Mouse (Mus musculus): Measurements from ENCODE around the gene Zfpm1. TPM values are rescaled to one million over a fixed set of nuclear protein-coding genes. Genes with fewer than 3 reads are reported as not detected.

The Zfpm1 gene
- polyA plus RNA-seq, 1 experiment: 5.8 TPM

DNA sequence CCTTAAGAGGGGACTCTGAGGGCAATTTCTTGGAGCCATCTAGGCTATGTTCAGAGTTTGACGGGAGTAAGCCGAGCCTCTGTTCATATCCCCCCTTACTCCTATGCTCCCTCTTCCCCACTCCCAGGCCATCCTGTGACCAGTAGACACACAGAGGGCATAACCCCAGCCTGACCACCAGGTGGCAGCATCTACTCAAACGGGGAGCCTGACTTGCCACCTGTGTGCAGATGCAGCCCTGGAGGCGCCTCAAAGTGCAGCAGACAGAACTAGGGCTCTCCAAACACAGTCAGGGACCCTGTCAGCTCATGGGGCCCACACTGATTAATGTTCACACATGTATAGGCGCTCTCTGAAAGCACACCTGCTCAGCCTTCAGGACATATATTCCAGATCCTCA, 8.8 kb upstream of the Zfpm1 start:
- Histone ChIP-seq H3K4me3 (ENCODE audit: insufficient read depth, low read length) (no peak overlapping the region), H3K4me1 (ENCODE audit: control insufficient read depth, insufficient read depth, low read length) (peaks cover 2% of the 10 kb centered on the region; the same call in 1 of the 2 replicates), H3K27ac (ENCODE audit: insufficient read depth, low read depth, low read length) (no peak overlapping the region)
- no peak for TF ChIP-seq POLR2A (IDR thresholded peaks at IDR 0.05; ENCODE audit: borderline replicate concordance, low read depth, low read length)
- peak; percentile 77 for TF ChIP-seq CTCF (IDR thresholded peaks at IDR 0.05; ENCODE audit: low read depth, low read length)

DNA sequence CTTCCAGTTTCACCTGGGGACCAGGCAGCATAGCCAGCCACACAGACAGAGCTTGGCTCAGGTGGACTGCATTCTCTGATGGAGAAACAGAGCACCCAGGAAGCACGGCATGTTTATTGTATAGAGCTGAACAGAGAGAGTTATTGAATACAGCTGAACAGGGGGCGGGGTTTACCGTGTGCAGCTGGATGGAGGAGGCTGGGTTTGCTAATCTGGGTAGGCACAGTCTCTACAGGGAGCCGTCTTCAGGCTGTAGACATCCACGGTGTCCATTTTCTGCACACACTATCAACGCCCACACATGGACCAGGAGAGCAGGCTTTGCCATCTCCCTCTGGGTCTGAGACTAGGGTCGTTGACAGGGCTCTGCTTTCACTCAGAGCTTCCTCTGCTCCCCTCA, 8.1 kb upstream of the Zfpm1 start:
- TF ChIP-seq POLR2A (IDR thresholded peaks at IDR 0.05; ENCODE audit: borderline replicate concordance, low read depth, low read length) (no peak), CTCF (IDR thresholded peaks at IDR 0.05; ENCODE audit: low read depth, low read length) (no peak)
- Histone ChIP-seq H3K27ac (ENCODE audit: insufficient read depth, low read depth, low read length) (no peak overlapping the region), H3K4me1 (ENCODE audit: control insufficient read depth, insufficient read depth, low read length) (peaks cover 2% of the 10 kb centered on the region; the same call in 1 of the 2 replicates), H3K4me3 (ENCODE audit: insufficient read depth, low read length) (no peak overlapping the region)

- TF ChIP-seq POLR2A (IDR thresholded peaks at IDR 0.05; ENCODE audit: borderline replicate concordance, low read depth, low read length) (no peak), CTCF (IDR thresholded peaks at IDR 0.05; ENCODE audit: low read depth, low read length) (no peak)
- H3K4me3 ChIP-seq (ENCODE audit: insufficient read depth, low read length): no peak overlapping the region
- H3K27ac ChIP-seq (ENCODE audit: insufficient read depth, low read depth, low read length): no peak overlapping the region
- H3K4me1 ChIP-seq (ENCODE audit: control insufficient read depth, insufficient read depth, low read length): peaks cover 2% of the 10 kb centered on the region; the same call in 1 of the 2 replicates
These were observed 7.1 kb upstream of the Zfpm1 start for GRCm38 (mm10) chr8:122274651-122275391.

DNA sequence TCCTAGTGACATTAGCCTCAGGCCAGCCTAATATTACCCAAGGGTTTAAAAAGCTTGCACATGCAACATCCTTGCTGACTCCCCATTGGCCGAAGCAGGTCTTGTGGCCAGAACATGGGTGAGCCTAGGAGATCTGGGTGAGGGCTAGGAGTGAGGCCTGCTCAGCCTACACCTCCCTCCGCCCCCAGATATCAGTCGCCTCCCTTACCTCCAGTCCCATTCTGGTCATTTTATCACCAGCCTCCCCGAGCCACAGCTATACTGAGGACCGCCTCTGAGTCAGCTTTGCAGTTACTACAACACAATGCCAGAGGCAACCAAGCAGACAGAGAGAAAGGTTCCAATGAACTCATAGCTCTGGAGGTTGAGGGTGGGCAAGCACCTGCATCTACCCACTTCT, 5.6 kb upstream of the Zfpm1 start:
- Histone ChIP-seq H3K4me1 (ENCODE audit: control insufficient read depth, insufficient read depth, low read length) (peaks cover 12% of the 10 kb centered on the region), H3K4me3 (ENCODE audit: insufficient read depth, low read length) (no peak overlapping the region), H3K27ac (ENCODE audit: insufficient read depth, low read depth, low read length) (no peak overlapping the region)
- TF ChIP-seq CTCF (IDR thresholded peaks at IDR 0.05; ENCODE audit: low read depth, low read length) (no peak), POLR2A (IDR thresholded peaks at IDR 0.05; ENCODE audit: borderline replicate concordance, low read depth, low read length) (no peak)

DNA sequence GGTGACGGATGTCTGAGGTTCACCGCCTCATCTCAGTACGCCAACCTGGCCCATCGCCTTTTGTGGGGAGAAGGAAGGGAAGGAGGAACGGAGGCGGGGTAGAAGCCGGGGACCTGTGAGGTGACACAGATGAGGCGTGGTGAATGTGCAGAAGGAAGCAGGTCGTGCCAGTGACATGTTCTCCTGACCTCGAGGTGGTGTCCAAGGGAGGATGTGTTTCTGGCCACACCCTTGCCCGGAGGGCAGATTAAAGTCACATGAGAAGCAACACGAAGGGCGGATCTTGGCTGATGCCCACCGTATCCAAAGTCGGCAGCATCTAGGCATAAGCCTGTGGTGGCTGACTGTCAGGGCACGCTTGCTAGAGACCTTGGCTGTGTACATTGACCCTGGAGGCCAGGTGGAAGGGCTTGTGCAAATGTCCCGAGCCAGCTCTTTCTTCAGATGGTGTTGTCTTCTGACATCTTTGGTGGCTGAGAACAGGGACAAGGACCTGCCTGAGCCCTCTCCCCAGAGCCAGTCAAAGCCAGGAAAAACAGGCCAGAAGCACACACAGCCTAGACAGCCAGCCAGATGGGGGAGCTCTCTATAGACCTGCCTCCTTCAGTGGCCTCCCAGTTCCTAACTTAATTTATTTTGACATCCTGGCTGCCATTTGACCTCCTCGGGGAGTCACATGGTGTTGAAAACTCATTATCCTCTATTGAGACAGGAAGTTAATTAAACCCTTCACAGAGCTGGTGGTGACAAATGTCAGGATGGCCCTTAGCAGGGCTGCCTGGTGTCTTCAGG, 4.5 kb upstream of the Zfpm1 start:
- H3K4me3 ChIP-seq (ENCODE audit: insufficient read depth, low read length): no peak overlapping the region
- TF ChIP-seq CTCF (IDR thresholded peaks at IDR 0.05; ENCODE audit: low read depth, low read length): no peak
- no peak for TF ChIP-seq POLR2A (IDR thresholded peaks at IDR 0.05; ENCODE audit: borderline replicate concordance, low read depth, low read length)
- peaks cover 12% of the 10 kb centered on the region for H3K4me1 ChIP-seq (ENCODE audit: control insufficient read depth, insufficient read depth, low read length)
- no peak overlapping the region for H3K27ac ChIP-seq (ENCODE audit: insufficient read depth, low read depth, low read length)

DNA sequence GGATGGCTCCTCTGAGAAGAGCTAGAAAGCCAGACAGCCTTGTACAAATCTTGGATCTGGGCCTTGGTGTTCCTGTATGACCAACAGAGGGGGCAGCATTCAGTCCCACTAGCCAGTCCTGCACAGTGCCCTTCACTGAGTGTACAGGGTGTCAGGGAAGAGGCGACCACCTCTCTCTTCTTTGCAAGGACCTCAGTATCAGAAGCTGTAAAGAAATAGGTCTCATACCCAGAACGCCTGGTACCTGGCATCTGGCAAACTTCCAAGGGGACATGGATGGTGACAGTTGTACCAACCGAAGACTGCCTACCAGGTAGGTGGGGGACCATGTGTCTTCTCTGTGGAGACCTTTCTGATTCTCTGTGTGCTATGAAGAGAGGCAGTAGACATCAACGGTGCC, 1.8 kb upstream of the Zfpm1 start:
- Histone ChIP-seq H3K4me3 (ENCODE audit: insufficient read depth, low read length) (no peak overlapping the region), H3K27ac (ENCODE audit: insufficient read depth, low read depth, low read length) (no peak overlapping the region), H3K4me1 (ENCODE audit: control insufficient read depth, insufficient read depth, low read length) (peaks cover 14% of the 10 kb centered on the region)
- TF ChIP-seq CTCF (IDR thresholded peaks at IDR 0.05; ENCODE audit: low read depth, low read length) (no peak), POLR2A (IDR thresholded peaks at IDR 0.05; ENCODE audit: borderline replicate concordance, low read depth, low read length) (no peak)

- H3K4me1 ChIP-seq (ENCODE audit: control insufficient read depth, insufficient read depth, low read length): peaks cover 14% of the 10 kb centered on the region
- no peak for TF ChIP-seq CTCF (IDR thresholded peaks at IDR 0.05; ENCODE audit: low read depth, low read length)
- TF ChIP-seq POLR2A (IDR thresholded peaks at IDR 0.05; ENCODE audit: borderline replicate concordance, low read depth, low read length): no peak
- peak overlapping the region; percentile 37 for H3K27ac ChIP-seq (ENCODE audit: insufficient read depth, low read depth, low read length)
- H3K4me3 ChIP-seq (ENCODE audit: insufficient read depth, low read length): peak overlapping the region; percentile 44
These were observed 1.2 kb upstream of the Zfpm1 start for GRCm38 (mm10) chr8:122280588-122281316.

DNA sequence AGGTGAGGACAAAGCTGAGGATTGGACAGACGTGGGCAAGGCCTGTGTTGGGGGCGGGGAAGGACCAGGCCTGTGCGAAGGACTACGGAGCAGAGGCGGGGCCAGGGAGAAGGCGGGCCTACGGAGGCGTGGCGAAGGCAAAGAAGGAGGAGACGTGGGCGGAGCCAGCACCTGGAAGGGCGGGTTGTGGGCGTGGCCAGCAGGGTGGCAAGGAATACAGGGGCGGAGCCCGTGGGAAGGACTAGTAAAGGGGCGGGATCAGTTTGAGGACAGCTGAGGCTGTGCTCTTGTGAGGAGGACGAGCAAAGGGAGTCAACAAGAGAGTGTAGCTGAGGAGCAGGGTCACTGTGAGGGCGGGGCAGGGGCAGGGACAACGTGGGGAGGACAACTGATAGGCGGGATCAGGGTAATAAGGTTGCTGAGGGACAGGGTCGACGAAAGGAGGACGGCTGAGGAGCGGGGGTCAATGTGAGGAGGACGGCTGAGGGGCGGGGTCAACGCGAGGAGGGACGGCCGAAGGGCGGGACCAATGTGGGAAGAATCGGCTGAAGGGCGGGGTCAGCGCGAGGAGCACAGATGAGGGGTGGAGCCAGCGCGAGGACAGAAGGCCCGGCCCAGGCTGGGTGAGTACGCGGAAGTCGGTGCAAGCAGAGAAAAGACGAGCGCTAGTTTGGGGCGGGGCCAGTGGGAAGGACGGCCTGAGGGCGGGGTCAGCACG, 465 bp upstream of the Zfpm1 start:
- Histone ChIP-seq H3K4me1 (ENCODE audit: control insufficient read depth, insufficient read depth, low read length) (peaks cover 14% of the 10 kb centered on the region), H3K27ac (ENCODE audit: insufficient read depth, low read depth, low read length) (peak overlapping the region; percentile 37), H3K4me3 (ENCODE audit: insufficient read depth, low read length) (peak overlapping the region; percentile 68)
- TF ChIP-seq POLR2A (IDR thresholded peaks at IDR 0.05; ENCODE audit: borderline replicate concordance, low read depth, low read length) (no peak), CTCF (IDR thresholded peaks at IDR 0.05; ENCODE audit: low read depth, low read length) (no peak)

All from bone marrow macrophage, adult 2 months (primary cell).